Mouse (Mus musculus): ENCODE data around the gene Hpse.

Gene Hpse

DNA sequence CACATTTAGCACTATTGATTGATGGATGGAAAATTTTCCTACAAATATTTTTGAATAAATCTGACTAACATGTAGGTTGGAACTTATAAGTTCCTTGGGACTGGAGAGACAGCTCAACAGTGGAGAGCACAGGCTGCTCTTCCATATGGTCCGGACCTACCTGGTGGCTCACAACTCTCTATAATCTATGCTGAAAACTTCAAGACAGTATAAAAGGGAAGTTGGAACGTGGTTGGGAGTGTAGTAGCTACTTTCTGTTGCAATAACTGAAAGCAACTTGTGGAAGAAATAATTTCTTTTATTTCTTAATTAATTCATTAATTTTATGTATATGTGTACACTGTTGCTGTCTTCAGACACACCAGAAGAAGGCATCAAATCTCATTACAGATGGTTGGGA lies 22.1 kb downstream of the Hpse start:
- DNase-seq (ENCODE audit: low read depth) = no peak

DNA sequence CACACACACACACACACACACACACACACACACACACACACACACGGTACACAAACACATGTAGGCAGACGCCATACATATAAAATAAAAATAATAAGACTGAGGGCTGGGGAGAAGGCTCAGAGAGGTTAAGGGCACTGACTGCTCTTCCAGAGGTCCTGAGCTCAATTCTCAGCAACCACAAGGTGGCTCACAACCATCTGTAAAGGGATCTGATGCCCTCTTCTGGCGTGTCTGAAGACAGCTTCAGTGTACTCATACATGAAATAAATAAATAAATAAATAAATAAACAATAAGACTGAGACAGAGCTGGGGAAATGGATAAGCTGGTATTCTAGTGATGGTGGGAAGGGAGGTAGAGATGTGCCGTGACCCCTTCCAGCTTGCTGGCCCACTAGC lies 33.9 kb downstream of the Hpse start:
- no peak for DNase-seq (ENCODE audit: low read depth)

DNA sequence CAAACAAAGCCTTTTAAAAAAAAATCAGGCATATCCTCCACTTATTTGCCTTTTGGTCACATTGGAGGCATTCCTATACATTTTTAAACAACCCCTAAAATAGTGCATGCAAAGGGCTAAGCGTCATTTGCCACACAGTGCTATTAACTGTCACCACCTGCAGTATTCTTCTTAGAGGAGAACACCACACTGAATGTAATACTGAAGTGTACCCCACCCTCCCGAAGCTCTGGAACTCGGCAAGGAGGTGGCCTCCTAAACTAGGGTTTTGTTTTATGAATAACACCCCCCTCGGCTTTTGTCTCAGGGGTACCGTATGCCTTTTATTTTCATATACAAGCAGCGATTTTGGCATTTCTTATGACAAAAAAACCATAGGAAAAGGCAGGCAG lies 39.0 kb downstream of the Hpse start:
- no peak for DNase-seq (ENCODE audit: low read depth)

GRCm38 (mm10) chr5:100679911-100680541 lies 39.5 kb downstream of the Hpse start:
- DNase-seq (ENCODE audit: low read depth) = no peak

DNA sequence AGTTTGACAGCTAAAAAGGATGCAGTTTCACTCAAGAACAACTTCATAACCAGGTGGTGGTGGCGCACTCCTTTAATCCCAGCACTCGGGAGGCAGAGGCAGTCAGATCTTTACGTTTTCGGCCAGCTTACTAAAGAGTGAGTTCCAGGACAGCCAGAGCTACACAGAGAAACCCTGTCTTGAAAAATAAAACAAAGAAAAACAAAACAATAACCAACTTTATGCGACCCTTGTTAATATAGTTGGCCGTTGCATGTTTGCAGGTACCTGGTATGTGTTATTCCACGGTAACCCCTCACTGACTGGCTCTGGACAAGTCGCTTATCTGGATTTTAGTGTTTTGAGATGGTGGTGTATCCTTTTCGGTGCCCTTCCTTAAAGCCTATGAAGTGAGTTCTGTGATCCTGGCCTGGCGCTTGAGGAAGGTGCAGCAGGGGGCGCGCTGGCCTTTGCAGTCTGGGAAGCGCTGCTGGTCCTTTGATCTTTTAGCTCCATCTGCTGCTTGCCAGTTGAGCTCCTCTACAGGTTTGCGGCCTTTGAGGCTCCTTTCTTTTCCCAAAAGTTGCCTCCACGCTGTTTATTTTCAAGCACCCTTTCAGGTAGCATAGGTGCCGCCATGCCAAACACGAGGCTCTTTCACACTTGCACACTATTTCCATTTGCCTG lies 44.7 kb downstream of the Hpse start, which contains the start of gene Coq2:
Gene Coq2, minus strand, starts transcription at position 430 of the 666 bp plus-strand sequence.
- DNase-seq (ENCODE audit: low read depth) = peak; percentile 84

GRCm38 (mm10) chr5:100673745-100674486 lies 45.6 kb downstream of the Hpse start:
- peak; percentile 73 for DNase-seq (ENCODE audit: low read depth)

DNA sequence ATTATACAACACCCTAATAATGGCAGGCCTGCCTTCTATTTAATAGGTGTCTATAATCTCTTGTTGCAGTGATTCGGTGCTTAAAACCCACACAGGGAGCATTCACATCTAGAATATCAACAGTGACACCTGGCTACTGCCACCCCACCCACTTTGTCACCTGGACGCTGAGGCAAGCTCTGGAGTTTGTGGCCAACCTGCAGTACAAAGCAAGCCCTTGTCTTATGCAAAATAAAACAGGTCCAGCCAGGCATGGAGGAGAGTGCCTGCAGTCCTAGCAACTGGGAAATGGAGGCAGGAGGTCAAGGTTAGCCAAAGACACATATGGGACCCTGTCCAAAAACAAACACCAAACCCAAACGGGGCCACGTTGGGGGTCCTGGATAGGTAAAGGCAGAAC lies 47.1 kb downstream of the Hpse start:
- no peak for DNase-seq (ENCODE audit: low read depth)

GRCm38 (mm10) chr5:100671897-100672296 lies 47.6 kb downstream of the Hpse start:
- no peak for DNase-seq (ENCODE audit: low read depth)

DNA sequence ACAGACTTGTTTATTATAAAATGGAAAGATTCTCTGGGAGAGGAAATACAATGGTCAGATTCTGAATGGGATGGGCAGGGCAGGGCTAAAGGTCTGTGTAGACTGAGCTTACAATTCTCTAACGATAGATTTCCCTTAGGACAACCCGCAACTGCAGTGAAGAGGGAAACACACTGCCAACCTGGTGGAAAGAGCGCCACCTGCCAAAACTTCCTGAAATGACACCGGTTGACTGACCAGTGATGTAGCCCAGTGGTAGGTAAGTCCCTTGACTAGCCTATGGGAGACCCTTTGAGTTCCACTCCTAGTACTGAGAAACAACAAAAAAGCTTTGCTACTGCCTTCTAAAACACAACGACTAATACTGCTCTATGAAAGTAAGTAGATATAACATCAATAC lies 48.1 kb downstream of the Hpse start:
- DNase-seq (ENCODE audit: low read depth) = no peak

DNA sequence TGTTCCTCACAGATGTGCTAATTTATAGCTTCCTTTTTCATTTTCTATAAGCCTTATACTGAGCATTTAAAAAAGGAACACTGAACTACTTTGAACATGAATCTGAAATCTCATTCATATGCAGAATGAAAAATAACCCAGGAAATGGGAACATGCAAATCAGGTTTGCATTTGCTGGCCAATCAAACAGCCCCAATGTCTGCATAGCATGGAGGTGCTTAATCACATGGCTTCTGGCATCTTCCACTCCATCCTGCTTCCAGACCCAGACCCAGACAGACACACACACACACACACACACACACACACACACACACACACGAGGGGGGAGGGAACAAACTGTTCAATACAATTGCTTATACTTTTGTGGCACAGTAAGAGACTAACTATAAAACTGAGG lies 52.6 kb downstream of the Hpse start:
- no peak for DNase-seq (ENCODE audit: low read depth)

- DNase-seq (ENCODE audit: low read depth) = no peak
Observed at GRCm38 (mm10) chr5:100663854-100664253, 55.7 kb downstream of the Hpse start.

- DNase-seq (ENCODE audit: low read depth) = no peak
Observed at GRCm38 (mm10) chr5:100663011-100663410, 56.5 kb downstream of the Hpse start.

DNA sequence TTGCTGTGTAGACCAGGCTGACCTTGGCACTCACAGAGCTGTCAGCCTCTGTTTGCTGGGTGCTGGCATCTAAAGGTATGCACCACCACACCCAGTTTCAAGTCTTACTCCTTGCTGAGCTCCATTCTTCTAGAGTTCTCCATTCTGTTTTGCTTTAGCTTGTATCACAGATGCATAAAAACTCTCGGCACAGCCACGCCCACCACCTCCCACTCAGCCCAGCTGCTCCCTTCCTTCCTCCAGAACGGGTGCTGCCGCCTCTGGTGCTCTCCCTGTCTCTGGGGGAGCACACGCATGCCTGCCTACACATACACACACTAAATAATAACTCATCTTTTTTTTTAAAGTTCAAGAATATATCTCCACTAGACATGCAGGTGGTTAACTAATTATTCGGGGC lies 61.1 kb downstream of the Hpse start:
- no peak for DNase-seq (ENCODE audit: low read depth)

DNA sequence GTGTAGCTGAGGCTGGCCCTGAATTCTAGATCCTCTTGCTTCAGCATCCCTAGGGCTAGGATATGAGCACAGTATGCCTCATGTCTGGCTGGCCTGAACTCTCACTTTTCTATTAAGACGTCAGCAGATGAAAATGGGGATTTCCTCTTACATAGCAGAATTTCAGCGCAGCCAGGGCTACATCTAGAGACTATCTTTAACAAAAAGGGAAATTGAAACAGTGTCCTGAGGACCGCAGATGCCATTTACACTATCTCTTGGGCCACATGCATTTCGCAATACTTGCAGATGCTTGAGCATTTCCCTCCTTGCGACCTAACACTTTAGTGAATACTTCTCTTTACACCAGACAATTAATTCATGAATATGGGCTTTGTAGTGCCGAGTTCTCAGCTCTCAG lies 63.2 kb downstream of the Hpse start:
- no peak for DNase-seq (ENCODE audit: low read depth)

- DNase-seq (ENCODE audit: low read depth) = no peak
Observed at GRCm38 (mm10) chr5:100652327-100652726, 67.2 kb downstream of the Hpse start.

- no peak for DNase-seq (ENCODE audit: low read depth)
Observed at GRCm38 (mm10) chr5:100651486-100651885, 68.0 kb downstream of the Hpse start.

DNA sequence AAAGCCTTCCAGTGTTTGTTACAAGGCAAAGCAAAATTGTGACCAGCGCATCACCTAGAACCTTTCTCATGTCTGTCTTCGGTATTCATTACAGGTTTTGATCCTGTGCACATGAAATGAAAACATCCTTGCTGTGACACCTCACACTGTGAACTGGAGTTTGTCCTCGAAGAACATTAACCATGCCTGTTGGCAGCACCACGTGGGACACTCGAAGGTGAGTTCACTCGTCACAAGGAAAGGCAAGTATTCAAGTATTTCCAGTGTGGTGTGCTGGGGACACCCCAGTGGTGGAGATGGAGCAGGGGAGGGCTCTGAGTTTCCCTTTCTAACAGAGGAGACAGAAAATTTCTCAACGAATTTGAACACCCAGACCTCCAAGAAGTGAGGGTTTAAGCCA lies 68.5 kb downstream of the Hpse start:
- DNase-seq (ENCODE audit: low read depth) = no peak

DNA sequence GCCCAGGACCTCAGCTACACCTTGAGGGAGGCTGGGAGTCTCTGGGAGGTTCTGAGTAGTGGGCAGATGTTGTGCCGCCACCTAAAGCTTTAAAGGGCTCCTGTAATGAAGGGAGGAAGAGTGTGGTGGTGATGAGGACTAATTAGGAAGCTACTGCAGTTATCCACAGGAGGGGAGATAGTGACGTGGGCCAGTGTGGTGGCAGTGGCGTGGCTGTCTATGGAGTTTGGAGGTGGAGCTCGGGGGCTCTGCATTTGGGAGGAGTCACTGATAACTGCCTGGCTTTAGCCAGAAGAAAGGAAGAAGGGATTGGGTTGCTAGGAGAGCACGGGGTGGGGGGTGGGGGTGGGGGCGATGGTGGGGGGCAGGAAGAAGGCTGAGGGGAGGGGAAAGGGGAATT lies 71.0 kb downstream of the Hpse start:
- DNase-seq (ENCODE audit: low read depth) = no peak

DNA sequence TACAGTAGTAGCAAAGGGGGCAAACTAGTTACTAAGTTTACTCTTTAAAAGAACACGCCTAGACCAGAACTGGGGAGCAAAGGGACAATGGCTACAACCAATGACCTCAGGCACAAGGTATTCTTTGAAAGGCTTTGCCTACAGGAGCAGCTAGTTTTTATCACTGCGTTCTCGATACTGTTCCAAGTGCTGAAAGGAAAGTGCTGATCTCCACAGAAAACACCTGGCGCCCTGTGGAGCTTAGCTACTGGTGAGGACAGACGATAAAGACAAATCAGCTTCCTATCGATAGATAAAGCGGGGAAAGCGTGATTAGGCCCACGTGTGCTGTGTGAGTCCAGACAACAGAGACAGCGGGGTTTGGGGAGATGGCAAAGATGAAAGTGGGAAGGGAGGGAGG lies 71.5 kb downstream of the Hpse start:
- DNase-seq (ENCODE audit: low read depth) = no peak

DNA sequence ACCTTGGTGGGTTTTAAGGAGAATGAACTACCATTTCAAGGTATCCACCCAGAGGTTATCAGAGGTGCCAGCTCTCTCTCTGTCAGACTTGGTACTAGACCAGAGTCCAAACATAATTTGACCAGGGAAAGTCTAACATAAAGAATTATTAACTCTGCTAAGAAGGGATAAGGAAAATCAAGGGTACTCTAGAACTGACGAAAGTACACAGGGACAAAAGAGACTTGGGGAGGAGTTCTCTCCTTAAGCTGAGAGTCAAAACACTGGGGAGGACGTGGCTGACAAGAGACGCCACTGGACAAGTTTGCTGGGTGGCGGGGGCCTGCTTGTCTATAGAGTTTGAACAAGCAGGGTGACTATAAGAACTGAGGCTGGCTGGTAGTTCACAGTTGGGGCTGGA lies 73.0 kb downstream of the Hpse start:
- DNase-seq (ENCODE audit: low read depth) = no peak

GRCm38 (mm10) chr5:100643991-100644535 lies 75.5 kb downstream of the Hpse start:
- peak; percentile 75 for DNase-seq (ENCODE audit: low read depth)

GRCm38 (mm10) chr5:100643253-100643990 lies 76.1 kb downstream of the Hpse start:
- DNase-seq (ENCODE audit: low read depth) = no peak
